Mouse (Mus musculus): ENCODE results near the gene Rad50. TPM values are rescaled to one million over a fixed set of nuclear protein-coding genes. Genes with fewer than 3 reads are reported as not detected.

Gene Rad50
- polyA plus RNA-seq (2015; fragmentation: Nextera tagmentation; extraction: Ambion mirVana), result 12.4 and 15.7 TPM in 2 replicates

- TF ChIP-seq CTCF (IDR thresholded peaks at IDR 0.05; ENCODE audit: low read depth) (no peak; the same call in 1 of the 2 replicates), EP300 (optimal IDR thresholded peaks at IDR 0.05) (no peak)
- peak within 1 kb of the TSS; percentile 80 for H3K9ac ChIP-seq (ENCODE audit: low read length)
- H3K4me2 ChIP-seq (replicated peaks; ENCODE audit: low read depth), result peak within 1 kb of the TSS; percentile 91
- no peaks in the 10 kb centered on the region for H3K9me3 ChIP-seq (ENCODE audit: control insufficient read depth, low read length)
- H3K36me3 ChIP-seq (ENCODE audit: control insufficient read depth, insufficient read depth, low read length), result no peaks in the 10 kb centered on the region
- no peaks in the 10 kb centered on the region for H3K27me3 ChIP-seq (ENCODE audit: control insufficient read depth, insufficient read depth, low read length)
- 0 out of 2 replicates have a peak, but pooled peaks cover 2% of the 10 kb centered on the region for H3K4me1 ChIP-seq (replicated peaks; ENCODE audit: control insufficient read depth, insufficient read depth)
- peak; percentile 94 for ATAC-seq (ENCODE audit: low FRiP score, low TSS enrichment)
- DNase-seq (ENCODE audit: low spot score), result peak; percentile 93
- peak within 1 kb of the TSS; percentile 62 for H3K4me3 ChIP-seq (ENCODE audit: low read depth, low read length)
- H3K27ac ChIP-seq (replicated peaks), result peak within 1 kb of the TSS; percentile 85
- WGBS, result 3% methylated on average over 55 of the region's 55 CpGs
Observed at GRCm38 (mm10) chr11:53706934-53707717, at the start of gene Rad50. Gene Rad50, minus strand, starts transcription at chr11:53707319.

GRCm38 (mm10) chr11:53755011-53755595 lies 48.0 kb upstream of the Rad50 start:
- no peak overlapping the region for H3K27ac ChIP-seq (replicated peaks)
- no peak for TF ChIP-seq EP300 (optimal IDR thresholded peaks at IDR 0.05)
- TF ChIP-seq CTCF (IDR thresholded peaks at IDR 0.05; ENCODE audit: low read depth), result no peak
- DNase-seq (ENCODE audit: low spot score), result no peak
- no peak overlapping the region for H3K4me2 ChIP-seq (replicated peaks; ENCODE audit: low read depth)
- no peaks in the 10 kb centered on the region for H3K9me3 ChIP-seq (ENCODE audit: control insufficient read depth, low read length)
- no peaks in the 10 kb centered on the region for H3K27me3 ChIP-seq (ENCODE audit: control insufficient read depth, insufficient read depth, low read length)
- H3K36me3 ChIP-seq (ENCODE audit: control insufficient read depth, insufficient read depth, low read length), result no peaks in the 10 kb centered on the region
- H3K4me1 ChIP-seq (replicated peaks; ENCODE audit: control insufficient read depth, insufficient read depth), result peaks cover 11% of the 10 kb centered on the region
- no peak overlapping the region for H3K9ac ChIP-seq (ENCODE audit: low read length)
- ATAC-seq (ENCODE audit: low FRiP score, low TSS enrichment), result no peak
- WGBS, result 77% methylated on average over 12 of the region's 12 CpGs
- H3K4me3 ChIP-seq (ENCODE audit: low read depth, low read length), result no peak overlapping the region

GRCm38 (mm10) chr11:53749716-53750352 lies 42.7 kb upstream of the Rad50 start:
- ATAC-seq (ENCODE audit: low FRiP score, low TSS enrichment) (no peak), DNase-seq (ENCODE audit: low spot score) (no peak)
- H3K27me3 ChIP-seq (ENCODE audit: control insufficient read depth, insufficient read depth, low read length), result no peaks in the 10 kb centered on the region
- H3K36me3 ChIP-seq (ENCODE audit: control insufficient read depth, insufficient read depth, low read length), result no peaks in the 10 kb centered on the region
- TF ChIP-seq CTCF (IDR thresholded peaks at IDR 0.05; ENCODE audit: low read depth) (no peak), EP300 (optimal IDR thresholded peaks at IDR 0.05) (no peak)
- no peak overlapping the region for H3K4me2 ChIP-seq (replicated peaks; ENCODE audit: low read depth)
- no peak overlapping the region for H3K9ac ChIP-seq (ENCODE audit: low read length)
- H3K4me1 ChIP-seq (replicated peaks; ENCODE audit: control insufficient read depth, insufficient read depth), result no peaks in the 10 kb centered on the region
- no peak overlapping the region for H3K4me3 ChIP-seq (ENCODE audit: low read depth, low read length)
- H3K27ac ChIP-seq (replicated peaks), result no peak overlapping the region
- WGBS, result 55% methylated on average over 5 of the region's 5 CpGs
- no peaks in the 10 kb centered on the region for H3K9me3 ChIP-seq (ENCODE audit: control insufficient read depth, low read length)

GRCm38 (mm10) chr11:53749306-53749705 lies 42.2 kb upstream of the Rad50 start:
- H3K4me2 ChIP-seq (replicated peaks; ENCODE audit: low read depth), result no peak overlapping the region
- ATAC-seq (ENCODE audit: low FRiP score, low TSS enrichment) (no peak), DNase-seq (ENCODE audit: low spot score) (no peak)
- H3K27ac ChIP-seq (replicated peaks), result no peak overlapping the region
- no peaks in the 10 kb centered on the region for H3K9me3 ChIP-seq (ENCODE audit: control insufficient read depth, low read length)
- TF ChIP-seq CTCF (IDR thresholded peaks at IDR 0.05; ENCODE audit: low read depth), result no peak
- no peak for TF ChIP-seq EP300 (optimal IDR thresholded peaks at IDR 0.05)
- H3K36me3 ChIP-seq (ENCODE audit: control insufficient read depth, insufficient read depth, low read length), result no peaks in the 10 kb centered on the region
- WGBS, result 57% methylated on average over 4 of the region's 4 CpGs
- no peak overlapping the region for H3K9ac ChIP-seq (ENCODE audit: low read length)
- no peaks in the 10 kb centered on the region for H3K4me1 ChIP-seq (replicated peaks; ENCODE audit: control insufficient read depth, insufficient read depth)
- no peak overlapping the region for H3K4me3 ChIP-seq (ENCODE audit: low read depth, low read length)
- no peaks in the 10 kb centered on the region for H3K27me3 ChIP-seq (ENCODE audit: control insufficient read depth, insufficient read depth, low read length)

- Histone ChIP-seq H3K36me3 (ENCODE audit: control insufficient read depth, insufficient read depth, low read length) (no peaks in the 10 kb centered on the region), H3K4me1 (replicated peaks; ENCODE audit: control insufficient read depth, insufficient read depth) (no peaks in the 10 kb centered on the region), H3K9ac (ENCODE audit: low read length) (no peak overlapping the region), H3K4me3 (ENCODE audit: low read depth, low read length) (no peak overlapping the region), H3K9me3 (ENCODE audit: control insufficient read depth, low read length) (no peaks in the 10 kb centered on the region), H3K27me3 (ENCODE audit: control insufficient read depth, insufficient read depth, low read length) (no peaks in the 10 kb centered on the region), H3K4me2 (replicated peaks; ENCODE audit: low read depth) (no peak overlapping the region), H3K27ac (replicated peaks) (no peak overlapping the region)
- 85% methylated on average over 6 of the region's 6 CpGs for WGBS
- ATAC-seq (ENCODE audit: low FRiP score, low TSS enrichment), result no peak
- TF ChIP-seq EP300 (optimal IDR thresholded peaks at IDR 0.05), result no peak
- no peak for TF ChIP-seq CTCF (IDR thresholded peaks at IDR 0.05; ENCODE audit: low read depth)
- DNase-seq (ENCODE audit: low spot score), result no peak
Observed at GRCm38 (mm10) chr11:53748614-53749013, 41.5 kb upstream of the Rad50 start.

Data from stomach, postnatal 0 days (tissue).